Mouse (Mus musculus) gastrocnemius, postnatal 10 days (tissue): ENCODE measurements around the gene Timp3. TPM values are rescaled to one million over a fixed set of nuclear protein-coding genes. Genes with fewer than 3 reads are reported as not detected.
"Not testable (repeated sequence)": the region's sequence is repeated elsewhere in the genome, so short reads cannot be mapped to it uniquely, and the experiment has no call there.

ENCODE experiments used
- DNase-seq: peaks from one replicate; pipeline ENCODE4 v3.0.0; 2021; ENCODE audit warnings: mixed read lengths
- total RNA-seq, 2 experiments: library from RNA; stranded (reverse); gene quantifications; 2 replicates each; pipeline ENCODE4 v1.2.3; 2021

Gene Timp3
- total RNA-seq, 2 experiments from 2014 or later: 104 to 106 TPM

GRCm38 (mm10) chr10:86356819-86357563 lies 56.8 kb downstream of the Timp3 start:
- DNase-seq: no peak

GRCm38 (mm10) chr10:86358307-86358975 lies 58.3 kb downstream of the Timp3 start:
- no peak for DNase-seq

- DNase-seq: no peak
These were observed 59.0 kb downstream of the Timp3 start for GRCm38 (mm10) chr10:86359208-86359607.

- DNase-seq: no peak
These were observed 59.5 kb downstream of the Timp3 start for GRCm38 (mm10) chr10:86359699-86360098.

- DNase-seq: no peak
These were observed 63.6 kb downstream of the Timp3 start for GRCm38 (mm10) chr10:86363669-86364309.

- DNase-seq: no peak
These were observed 65.5 kb downstream of the Timp3 start for GRCm38 (mm10) chr10:86365632-86366092.

GRCm38 (mm10) chr10:86367346-86367745 lies 67.2 kb downstream of the Timp3 start:
- no peak for DNase-seq

- no peak for DNase-seq
These were observed 68.6 kb downstream of the Timp3 start for GRCm38 (mm10) chr10:86368811-86369210.

GRCm38 (mm10) chr10:86369346-86369745 lies 69.2 kb downstream of the Timp3 start:
- DNase-seq: no peak

- no peak for DNase-seq
These were observed 71.4 kb downstream of the Timp3 start for GRCm38 (mm10) chr10:86371561-86371960.

- no peak for DNase-seq
These were observed 73.9 kb downstream of the Timp3 start for GRCm38 (mm10) chr10:86374061-86374460.

- DNase-seq: no peak
These were observed 75.7 kb downstream of the Timp3 start for GRCm38 (mm10) chr10:86375903-86376302.

GRCm38 (mm10) chr10:86376392-86377185 lies 76.4 kb downstream of the Timp3 start:
- peak; percentile 19 for DNase-seq

- not testable (repeated sequence) for DNase-seq
These were observed 78.6 kb downstream of the Timp3 start for GRCm38 (mm10) chr10:86378803-86379202.

- DNase-seq: no peak
These were observed 80.5 kb downstream of the Timp3 start for GRCm38 (mm10) chr10:86380626-86381025.

- DNase-seq: no peak
These were observed 81.2 kb downstream of the Timp3 start for GRCm38 (mm10) chr10:86381150-86381921.

GRCm38 (mm10) chr10:86381922-86382260 lies 81.7 kb downstream of the Timp3 start:
- DNase-seq: no peak

GRCm38 (mm10) chr10:86384655-86385054 lies 84.5 kb downstream of the Timp3 start:
- DNase-seq: no peak

- no peak for DNase-seq
These were observed 85.5 kb downstream of the Timp3 start for GRCm38 (mm10) chr10:86385656-86386055.

- no peak for DNase-seq
These were observed 86.1 kb downstream of the Timp3 start for GRCm38 (mm10) chr10:86386232-86386631.

- DNase-seq: no peak
These were observed 87.8 kb downstream of the Timp3 start for GRCm38 (mm10) chr10:86387821-86388440.
